Mouse (Mus musculus) kidney, adult 2 months (tissue): Measurements from ENCODE around the gene Smad5. TPM values are rescaled to one million over a fixed set of nuclear protein-coding genes. Genes with fewer than 3 reads are reported as not detected.
A peak's percentile ranks its signal among the peaks of the same experiment; 100 is the strongest.

ENCODE experiments used
- DNase-seq: peaks from one replicate; pipeline ENCODE4 v3.0.0; 2021
- H3K27ac ChIP-seq: fragments of 200-500 bp; 2 replicates; pipeline ENCODE4 v1.5.1; 2012; ENCODE audit warnings: low read depth, low read length, control low read depth, inconsistent platforms; ENCODE audit not compliant: insufficient read depth
- H3K27me3 ChIP-seq: fragments of 200-500 bp; replicated peaks from 2 replicates; pipeline ENCODE4 v1.6.1; 2012; ENCODE audit warnings: mild to moderate bottlenecking, moderate library complexity, low read length, inconsistent platforms; ENCODE audit not compliant: control insufficient read depth, insufficient read depth
- H3K36me3 ChIP-seq: fragments of 200-500 bp; 2 replicates; pipeline ENCODE4 v1.6.1; 2012; ENCODE audit warnings: mild to moderate bottlenecking, moderate library complexity, low read length, inconsistent platforms; ENCODE audit not compliant: control insufficient read depth, insufficient read depth
- H3K4me1 ChIP-seq: fragments of 200-500 bp; 2 replicates; pipeline ENCODE4 v1.6.1; 2011; ENCODE audit warnings: low read length; ENCODE audit not compliant: control insufficient read depth, insufficient read depth
- H3K4me3 ChIP-seq: fragments of 200-500 bp; 2 replicates; pipeline ENCODE4 v1.5.1; 2011; ENCODE audit warnings: mild to moderate bottlenecking, low read depth, low read length, control low read depth; ENCODE audit not compliant: insufficient read depth
- CTCF ChIP-seq: fragments of 200-500 bp; conservative IDR thresholded peaks from 2 replicates; pipeline ENCODE4 v1.5.1; 2011; ENCODE audit warnings: low read depth, mild to moderate bottlenecking, control low read depth, low read length, moderate library complexity, mixed read lengths; ENCODE audit not compliant: insufficient read depth, insufficient read length
- POLR2A ChIP-seq: fragments of 200-500 bp; IDR thresholded peaks from one replicate; pipeline ENCODE4 v1.6.1; 2011; ENCODE audit warnings: low read depth, low read length, control low read depth
- WGBS: fragments of 180-500 bp; shearing (Covaris S2); methylation state at CpG from one replicate; pipeline ENCODE4 v1.1.7; 2018; 5-methylcytosine and 5-hydroxymethylcytosine counted together
- polyA plus RNA-seq: library from polyadenylated mRNA; depleted of rRNA; stranded (reverse); fragments of >200 nt; gene quantifications from 2 replicates; pipeline ENCODE4 v1.2.3, GENCODE M21; 2012

Gene Smad5
- polyA plus RNA-seq, 1 experiment = 31.4 TPM

GRCm38 (mm10) chr13:56700981-56701380 is 1.8 kb upstream of the Smad5 start:
- peaks cover 23% of the 10 kb centered on the region for H3K4me1 ChIP-seq

GRCm38 (mm10) chr13:56701924-56702323 is 886 bp upstream of the Smad5 start:
- H3K4me3 ChIP-seq = no peak overlapping the region
- no peak for DNase-seq
- TF ChIP-seq CTCF (no peak), POLR2A (no peak)
- no peaks in the 10 kb centered on the region for H3K27me3 ChIP-seq
- H3K27ac ChIP-seq = no peak overlapping the region
- H3K36me3 ChIP-seq = no peaks in the 10 kb centered on the region
- 62% methylated on average over 10 of the region's 10 CpGs for WGBS
- peaks cover 29% of the 10 kb centered on the region for H3K4me1 ChIP-seq

More at GRCm38 (mm10) chr13:56700981-56701380, 1.8 kb upstream of the Smad5 start:
- TF ChIP-seq POLR2A (no peak), CTCF (no peak)
- no peaks in the 10 kb centered on the region for H3K36me3 ChIP-seq
- WGBS = 86% methylated on average over 1 of the region's 1 CpGs
- no peak overlapping the region for H3K27ac ChIP-seq
- no peak for DNase-seq
- H3K4me3 ChIP-seq = no peak overlapping the region
- no peaks in the 10 kb centered on the region for H3K27me3 ChIP-seq

GRCm38 (mm10) chr13:56703222-56703870 is 536 bp downstream of the Smad5 start:
- no peaks in the 10 kb centered on the region for H3K27me3 ChIP-seq
- peaks cover 33% of the 10 kb centered on the region for H3K4me1 ChIP-seq
- H3K27ac ChIP-seq = peak overlapping the region; percentile 96
- WGBS = under 1% methylated on average over 80 of the region's 80 CpGs
- TF ChIP-seq POLR2A (peak; percentile 8), CTCF (no peak)
- DNase-seq = peak; percentile 91
- peak overlapping the region; percentile 94 for H3K4me3 ChIP-seq
- no peaks in the 10 kb centered on the region for H3K36me3 ChIP-seq

- no peaks in the 10 kb centered on the region for H3K27me3 ChIP-seq
- H3K4me1 ChIP-seq = peaks cover 33% of the 10 kb centered on the region
- no peak for TF ChIP-seq POLR2A
- no peak for TF ChIP-seq CTCF
- DNase-seq = no peak
- no peaks in the 10 kb centered on the region for H3K36me3 ChIP-seq
- peak overlapping the region; percentile 94 for H3K4me3 ChIP-seq
- 2% methylated on average over 11 of the region's 11 CpGs for WGBS
- H3K27ac ChIP-seq = peak overlapping the region; percentile 96
These were observed 1.1 kb downstream of the Smad5 start for GRCm38 (mm10) chr13:56703871-56704321.

- 53% methylated on average over 2 of the region's 2 CpGs for WGBS
- DNase-seq = no peak
- peaks cover 35% of the 10 kb centered on the region for H3K4me1 ChIP-seq
- H3K4me3 ChIP-seq = peak overlapping the region; percentile 13
- H3K27me3 ChIP-seq = no peaks in the 10 kb centered on the region
- peak overlapping the region; percentile 96; the same call in 1 of the 2 replicates for H3K27ac ChIP-seq
- TF ChIP-seq CTCF (no peak), POLR2A (no peak)
- peaks cover 1% of the 10 kb centered on the region; the same call in 1 of the 2 replicates for H3K36me3 ChIP-seq
These were observed 1.8 kb downstream of the Smad5 start for GRCm38 (mm10) chr13:56704596-56704995.

- H3K36me3 ChIP-seq = peaks cover 2% of the 10 kb centered on the region; the same call in 1 of the 2 replicates
- DNase-seq = peak; percentile 89
- no peak overlapping the region for H3K27ac ChIP-seq
- no peaks in the 10 kb centered on the region for H3K27me3 ChIP-seq
- TF ChIP-seq POLR2A = no peak
- TF ChIP-seq CTCF = no peak
- 56% methylated on average over 4 of the region's 4 CpGs for WGBS
- no peak overlapping the region for H3K4me3 ChIP-seq
- peaks cover 42% of the 10 kb centered on the region for H3K4me1 ChIP-seq
These were observed 4.3 kb downstream of the Smad5 start for GRCm38 (mm10) chr13:56707111-56707510.

- no peak for TF ChIP-seq CTCF
- TF ChIP-seq POLR2A = no peak
- Histone ChIP-seq H3K27me3 (no peaks in the 10 kb centered on the region), H3K4me1 (peaks cover 37% of the 10 kb centered on the region), H3K27ac (0 out of 2 replicates have a peak overlapping the region, but pooled peaks have one; percentile 27), H3K36me3 (peaks cover 2% of the 10 kb centered on the region; the same call in 1 of the 2 replicates), H3K4me3 (no peak overlapping the region)
- WGBS = 41% methylated on average over 4 of the region's 4 CpGs
- peak; percentile 12 for DNase-seq
These were observed 4.8 kb downstream of the Smad5 start for GRCm38 (mm10) chr13:56707606-56708005.
